Mouse (Mus musculus): ENCODE results near the gene Zfp804b. TPM values are rescaled to one million over a fixed set of nuclear protein-coding genes. Genes with fewer than 3 reads are reported as not detected.
A peak's percentile ranks its signal among the peaks of the same experiment; 100 is the strongest.
"Not testable (repeated sequence)": the region's sequence is repeated elsewhere in the genome, so short reads cannot be mapped to it uniquely, and the experiment has no call there.

Zfp804b gene
- total RNA-seq (2015; ENCODE audit: low replicate concordance) (not detected in 2 replicates), total RNA-seq (2017; ENCODE audit: low replicate concordance) (not detected in 2 replicates)

GRCm38 (mm10) chr5:7344145-7345010 is at the start of gene Zfp804b:
Gene Zfp804b, minus strand, starts transcription at chr5:7344756.
- no peak for ATAC-seq (replicated peaks; ENCODE audit: low FRiP score, poor library complexity, severe bottlenecking)

GRCm38 (mm10) chr5:7364616-7365015 is 20.1 kb upstream of the Zfp804b start:
- ATAC-seq (replicated peaks; ENCODE audit: low FRiP score, poor library complexity, severe bottlenecking): not testable (repeated sequence)

- ATAC-seq (replicated peaks; ENCODE audit: low FRiP score, poor library complexity, severe bottlenecking): no peak
Observed at GRCm38 (mm10) chr5:7345011-7345389, 444 bp upstream of the Zfp804b start.

GRCm38 (mm10) chr5:7325594-7325993 is 19.0 kb downstream of the Zfp804b start:
- no peak for ATAC-seq (replicated peaks; ENCODE audit: low FRiP score, poor library complexity, severe bottlenecking)

- ATAC-seq (replicated peaks; ENCODE audit: low FRiP score, poor library complexity, severe bottlenecking): no peak
Observed at GRCm38 (mm10) chr5:7303819-7304218, 40.7 kb downstream of the Zfp804b start, which contains the start of gene Tex47. Gene Tex47, plus strand, starts transcription at chr5:7304119.

- ATAC-seq (replicated peaks; ENCODE audit: low FRiP score, poor library complexity, severe bottlenecking): no peak; the same call in 1 of the 2 replicates
Observed at GRCm38 (mm10) chr5:7302969-7303368, 41.6 kb downstream of the Zfp804b start.

- ATAC-seq (replicated peaks; ENCODE audit: low FRiP score, poor library complexity, severe bottlenecking): no peak
Observed at GRCm38 (mm10) chr5:7284336-7284735, 60.2 kb downstream of the Zfp804b start.

- peak; percentile 96 for ATAC-seq (replicated peaks; ENCODE audit: low FRiP score, poor library complexity, severe bottlenecking)
Observed at GRCm38 (mm10) chr5:7276659-7277455, 67.7 kb downstream of the Zfp804b start.

GRCm38 (mm10) chr5:7177589-7177988 is 167.0 kb downstream of the Zfp804b start:
- ATAC-seq (replicated peaks; ENCODE audit: low FRiP score, poor library complexity, severe bottlenecking): peak; percentile 82

GRCm38 (mm10) chr5:7139658-7140057 is 204.9 kb downstream of the Zfp804b start:
- no peak for ATAC-seq (replicated peaks; ENCODE audit: low FRiP score, poor library complexity, severe bottlenecking)

GRCm38 (mm10) chr5:7102387-7102786 is 242.2 kb downstream of the Zfp804b start:
- no peak for ATAC-seq (replicated peaks; ENCODE audit: low FRiP score, poor library complexity, severe bottlenecking)

- ATAC-seq (replicated peaks; ENCODE audit: low FRiP score, poor library complexity, severe bottlenecking): no peak
Observed at GRCm38 (mm10) chr5:7073936-7074631, 270.5 kb downstream of the Zfp804b start.

GRCm38 (mm10) chr5:7007468-7007867 is 337.1 kb downstream of the Zfp804b start:
- ATAC-seq (replicated peaks; ENCODE audit: low FRiP score, poor library complexity, severe bottlenecking): no peak

GRCm38 (mm10) chr5:6983993-6984392 is 360.6 kb downstream of the Zfp804b start:
- ATAC-seq (replicated peaks; ENCODE audit: low FRiP score, poor library complexity, severe bottlenecking): no peak

- ATAC-seq (replicated peaks; ENCODE audit: low FRiP score, poor library complexity, severe bottlenecking): no peak
Observed at GRCm38 (mm10) chr5:6934837-6935236, 409.7 kb downstream of the Zfp804b start.

- no peak for ATAC-seq (replicated peaks; ENCODE audit: low FRiP score, poor library complexity, severe bottlenecking)
Observed at GRCm38 (mm10) chr5:6911290-6911689, 433.3 kb downstream of the Zfp804b start.

GRCm38 (mm10) chr5:6881396-6881795 is 463.2 kb downstream of the Zfp804b start:
- no peak for ATAC-seq (replicated peaks; ENCODE audit: low FRiP score, poor library complexity, severe bottlenecking)

GRCm38 (mm10) chr5:6871566-6871965 is 473.0 kb downstream of the Zfp804b start:
- no peak for ATAC-seq (replicated peaks; ENCODE audit: low FRiP score, poor library complexity, severe bottlenecking)

- no peak for ATAC-seq (replicated peaks; ENCODE audit: low FRiP score, poor library complexity, severe bottlenecking)
Observed at GRCm38 (mm10) chr5:6870970-6871369, 473.6 kb downstream of the Zfp804b start.

- ATAC-seq (replicated peaks; ENCODE audit: low FRiP score, poor library complexity, severe bottlenecking): no peak
Observed at GRCm38 (mm10) chr5:6795396-6795795, 549.2 kb downstream of the Zfp804b start.
